Mouse (Mus musculus): ENCODE data around the gene Slc1a6.

Slc1a6 gene

DNA sequence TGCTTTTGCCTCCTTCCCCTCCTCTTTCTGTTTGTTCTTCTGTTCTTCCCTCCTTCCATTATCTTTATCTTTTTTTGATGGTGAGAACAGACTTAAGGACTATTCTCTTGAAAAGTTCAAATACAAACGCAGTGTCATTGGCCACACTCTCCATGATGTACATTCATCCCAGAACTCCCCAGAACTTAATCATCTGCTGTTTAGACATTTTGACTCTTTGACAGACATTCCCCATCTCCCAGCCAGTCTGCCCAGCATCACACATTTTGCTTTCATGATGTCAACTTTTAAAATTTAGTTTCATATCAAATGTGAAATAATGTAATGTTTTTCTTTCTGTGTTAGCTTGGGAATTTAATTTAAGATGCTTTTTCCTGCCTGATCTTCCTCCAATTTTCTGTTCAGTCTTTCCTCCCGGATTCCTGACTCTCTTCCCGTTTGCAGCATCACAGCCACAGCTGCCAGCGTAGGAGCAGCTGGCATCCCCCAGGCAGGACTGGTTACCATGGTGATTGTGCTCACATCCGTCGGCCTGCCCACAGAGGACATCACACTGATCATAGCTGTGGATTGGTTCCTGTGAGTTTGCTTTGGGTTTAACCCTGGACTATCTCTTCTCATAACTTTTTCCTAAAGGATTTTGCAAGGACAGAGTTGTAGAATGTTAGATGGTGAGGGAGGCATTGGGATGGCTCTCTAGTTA is 32.2 kb downstream of the Slc1a6 start:
- no peak for TF ChIP-seq GATA4 (IDR thresholded peaks at IDR 0.05; ENCODE audit: insufficient replicate concordance, low read length)

- TF ChIP-seq GATA4 (IDR thresholded peaks at IDR 0.05; ENCODE audit: insufficient replicate concordance, low read length), result no peak
These were observed 71.8 kb downstream of the Slc1a6 start, which contains the start of gene Olfr1356 for GRCm38 (mm10) chr10:78852066-78852465. TSS of gene Olfr1356 (minus strand) at chr10:78852166.

Data from liver, adult (tissue).